Mouse (Mus musculus): Measurements from ENCODE around the gene Plxna4.

Gene Plxna4

GRCm38 (mm10) chr6:32475958-32476357, 112.0 kb downstream of the Plxna4 start:
- no peak for DNase-seq (ENCODE audit: extremely low read depth, low read depth)

GRCm38 (mm10) chr6:32472062-32472461, 115.9 kb downstream of the Plxna4 start:
- DNase-seq (ENCODE audit: extremely low read depth, low read depth): no peak

GRCm38 (mm10) chr6:32471639-32472038, 116.4 kb downstream of the Plxna4 start:
- no peak for DNase-seq (ENCODE audit: extremely low read depth, low read depth)

GRCm38 (mm10) chr6:32469196-32469595, 118.8 kb downstream of the Plxna4 start:
- no peak for DNase-seq (ENCODE audit: extremely low read depth, low read depth)

GRCm38 (mm10) chr6:32465129-32465528, 122.9 kb downstream of the Plxna4 start:
- no peak for DNase-seq (ENCODE audit: extremely low read depth, low read depth)

GRCm38 (mm10) chr6:32464637-32465036, 123.4 kb downstream of the Plxna4 start:
- peak; percentile 17 for DNase-seq (ENCODE audit: extremely low read depth, low read depth)

- no peak for DNase-seq (ENCODE audit: extremely low read depth, low read depth)
Measured at GRCm38 (mm10) chr6:32464046-32464445, 123.9 kb downstream of the Plxna4 start.

GRCm38 (mm10) chr6:32460400-32460799, 127.6 kb downstream of the Plxna4 start:
- no peak for DNase-seq (ENCODE audit: extremely low read depth, low read depth)

GRCm38 (mm10) chr6:32456641-32457040, 131.4 kb downstream of the Plxna4 start:
- no peak for DNase-seq (ENCODE audit: extremely low read depth, low read depth)

- no peak for DNase-seq (ENCODE audit: extremely low read depth, low read depth)
Measured at GRCm38 (mm10) chr6:32451851-32452250, 136.1 kb downstream of the Plxna4 start.

- DNase-seq (ENCODE audit: extremely low read depth, low read depth): no peak
Measured at GRCm38 (mm10) chr6:32449237-32449963, 138.6 kb downstream of the Plxna4 start.

GRCm38 (mm10) chr6:32448787-32449186, 139.2 kb downstream of the Plxna4 start:
- DNase-seq (ENCODE audit: extremely low read depth, low read depth): no peak

GRCm38 (mm10) chr6:32446276-32446675, 141.7 kb downstream of the Plxna4 start:
- no peak for DNase-seq (ENCODE audit: extremely low read depth, low read depth)

- no peak for DNase-seq (ENCODE audit: extremely low read depth, low read depth)
Measured at GRCm38 (mm10) chr6:32445246-32445645, 142.7 kb downstream of the Plxna4 start.

- DNase-seq (ENCODE audit: extremely low read depth, low read depth): no peak
Measured at GRCm38 (mm10) chr6:32444393-32444792, 143.6 kb downstream of the Plxna4 start.

- no peak for DNase-seq (ENCODE audit: extremely low read depth, low read depth)
Measured at GRCm38 (mm10) chr6:32443679-32444078, 144.3 kb downstream of the Plxna4 start.

- no peak for DNase-seq (ENCODE audit: extremely low read depth, low read depth)
Measured at GRCm38 (mm10) chr6:32439434-32439833, 148.6 kb downstream of the Plxna4 start.

GRCm38 (mm10) chr6:32437219-32437618, 150.8 kb downstream of the Plxna4 start:
- DNase-seq (ENCODE audit: extremely low read depth, low read depth): no peak

GRCm38 (mm10) chr6:32423124-32423523, 164.9 kb downstream of the Plxna4 start:
- DNase-seq (ENCODE audit: extremely low read depth, low read depth): no peak

- no peak for DNase-seq (ENCODE audit: extremely low read depth, low read depth)
Measured at GRCm38 (mm10) chr6:32420610-32421009, 167.4 kb downstream of the Plxna4 start.

- DNase-seq (ENCODE audit: extremely low read depth, low read depth): no peak
Measured at GRCm38 (mm10) chr6:32417351-32417750, 170.6 kb downstream of the Plxna4 start.

- DNase-seq (ENCODE audit: extremely low read depth, low read depth): no peak
Measured at GRCm38 (mm10) chr6:32411325-32411724, 176.7 kb downstream of the Plxna4 start.

GRCm38 (mm10) chr6:32409625-32410024, 178.4 kb downstream of the Plxna4 start:
- no peak for DNase-seq (ENCODE audit: extremely low read depth, low read depth)
